8 mouse cellular contexts compared by ENCODE assay signal in the genomic region with DNA sequence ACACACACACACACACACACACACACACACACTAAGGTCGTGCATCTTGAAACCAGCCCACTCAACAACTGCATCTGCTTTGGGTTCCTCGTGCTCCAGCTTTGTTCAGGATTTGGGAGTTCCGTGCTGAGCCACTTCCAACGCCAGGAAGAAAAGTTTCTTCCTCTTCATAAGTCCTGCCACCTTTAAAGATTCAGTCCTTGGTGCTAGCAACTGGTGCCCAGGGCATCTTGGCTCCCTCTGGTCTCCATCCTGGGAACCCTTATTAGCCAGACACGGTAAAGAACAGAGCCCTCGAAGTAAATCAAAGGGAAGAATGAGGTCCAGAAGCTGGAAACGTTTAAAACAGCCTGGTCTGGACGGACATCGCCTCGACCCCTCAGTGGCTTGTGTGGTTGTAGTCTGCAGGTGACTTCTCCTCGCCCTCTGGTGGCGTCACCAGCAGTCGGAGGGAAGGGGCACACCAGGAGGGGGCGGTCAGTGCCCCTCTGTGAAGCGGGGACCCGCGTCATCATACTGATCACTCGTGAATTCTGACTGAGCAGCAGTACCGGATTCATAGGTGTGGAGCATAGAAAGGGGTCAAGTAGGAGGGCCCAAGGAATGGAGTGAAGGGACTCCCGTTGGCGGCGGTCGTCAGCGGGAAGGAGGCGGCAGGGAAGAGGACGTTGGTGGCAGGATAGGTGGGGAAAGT. TPM values are rescaled to one million over a fixed set of nuclear protein-coding genes. Genes with fewer than 3 reads are reported as not detected.
DNase-seq lines count a peak whose midpoint lies in the region; ATAC-seq and TF ChIP-seq lines count a peak whose summit lies in the region.

No protein-coding gene starts in this region.

- no peaks in the 10 kb centered on the region for H3K9me3 ChIP-seq in heart, embryonic 15.5 days (replicated peaks)
- no peaks in the 10 kb centered on the region for H3K9me3 ChIP-seq in hindbrain, postnatal 0 days (ENCODE audit: low read length)
- H3K9me3 ChIP-seq in midbrain, embryonic 12.5 days, result no peaks in the 10 kb centered on the region

- peaks cover 73% of the 10 kb centered on the region for H3K27me3 ChIP-seq in heart, embryonic 15.5 days
- H3K27me3 ChIP-seq in hindbrain, postnatal 0 days (ENCODE audit: insufficient read depth, low read length), result peaks cover 48% of the 10 kb centered on the region
- H3K27me3 ChIP-seq in midbrain, embryonic 12.5 days, result peaks cover 78% of the 10 kb centered on the region

- peak overlapping the region; percentile 93 for H3K4me2 ChIP-seq in heart, embryonic 15.5 days
- peak overlapping the region; percentile 88 for H3K4me2 ChIP-seq in hindbrain, postnatal 0 days (ENCODE audit: low read depth, low read length)
- H3K4me2 ChIP-seq in midbrain, embryonic 12.5 days (replicated peaks), result peak overlapping the region; percentile 76

- H3K4me3 ChIP-seq in heart, embryonic 15.5 days, result peak overlapping the region; percentile 58
- peak overlapping the region; percentile 48 for H3K4me3 ChIP-seq in hindbrain, postnatal 0 days (ENCODE audit: low read length)
- H3K4me3 ChIP-seq in midbrain, embryonic 12.5 days, result peak overlapping the region; percentile 45

- 10% methylated on average over 26 of the region's 26 CpGs for WGBS in heart, embryonic 15.5 days
- 11% methylated on average over 26 of the region's 26 CpGs for WGBS in hindbrain, postnatal 0 days
- WGBS in midbrain, embryonic 12.5 days, result 6% methylated on average over 26 of the region's 26 CpGs

- DNase-seq in heart, adult 18-20 months, result no peak
- DNase-seq in hindbrain, postnatal 0 days (ENCODE audit: low spot score), result no peak
- DNase-seq in layer of hippocampus, postnatal 14 days (ENCODE audit: low spot score in 2 of 2), result no peak
- no peak for DNase-seq in layer of hippocampus, adult 8-10 months (ENCODE audit: low spot score in 2 of 2)
- no peak for DNase-seq in spleen, postnatal 36 days (ENCODE audit: low spot score in 2 of 2)

- TF ChIP-seq CTCF in hindbrain, postnatal 0 days (IDR thresholded peaks at IDR 0.05; ENCODE audit: low read depth), result peak; percentile 49

- H3K9ac ChIP-seq in heart, embryonic 15.5 days, result peak overlapping the region; percentile 56; the same call in 1 of the 2 replicates
- H3K9ac ChIP-seq in hindbrain, postnatal 0 days (replicated peaks; ENCODE audit: low read length), result peak overlapping the region; percentile 23; the same call in 1 of the 2 replicates
- H3K9ac ChIP-seq in midbrain, embryonic 12.5 days (replicated peaks), result peak overlapping the region; percentile 34; the same call in 1 of the 2 replicates

- no peak overlapping the region for H3K27ac ChIP-seq in heart, embryonic 15.5 days
- H3K27ac ChIP-seq in hindbrain, postnatal 0 days, result no peak overlapping the region
- H3K27ac ChIP-seq in midbrain, embryonic 12.5 days (replicated peaks), result no peak overlapping the region

- no peak for ATAC-seq in heart, embryonic 15.5 days (replicated peaks; ENCODE audit: insufficient number of reproducible peaks, insufficient read depth, low FRiP score, low read depth)
- ATAC-seq in common myeloid progenitor, adult 5-6 weeks (replicated peaks; ENCODE audit: low read depth, poor library complexity, severe bottlenecking), result peak; percentile 19; the same call in 1 of the 2 replicates
- ATAC-seq in hindbrain, postnatal 0 days, result peak; percentile 53; the same call in 1 of the 2 replicates
- ATAC-seq in midbrain, embryonic 12.5 days (ENCODE audit: low FRiP score, low read depth), result no peak

- no peaks in the 10 kb centered on the region for H3K36me3 ChIP-seq in heart, embryonic 15.5 days
- no peaks in the 10 kb centered on the region for H3K36me3 ChIP-seq in hindbrain, postnatal 0 days (ENCODE audit: insufficient read depth, low read length)
- H3K36me3 ChIP-seq in midbrain, embryonic 12.5 days, result no peaks in the 10 kb centered on the region

- peaks cover 31% of the 10 kb centered on the region for H3K4me1 ChIP-seq in heart, embryonic 15.5 days (replicated peaks)
- peaks cover 17% of the 10 kb centered on the region; the same call in 1 of the 2 replicates for H3K4me1 ChIP-seq in hindbrain, postnatal 0 days (ENCODE audit: insufficient read depth, low read length)
- H3K4me1 ChIP-seq in midbrain, embryonic 12.5 days, result peaks cover 40% of the 10 kb centered on the region

RNA-seq across cellular contexts. Expression of gene Nkx1-2, which starts 2.7 kb away (rescaled TPM):
- polyA plus RNA-seq in heart, embryonic 15.5 days (2015; fragmentation: Nextera tagmentation; extraction: Ambion mirVana), result not detected in 2 replicates
- not detected for total RNA-seq in heart, adult 18-20 months (2021)
- total RNA-seq in common myeloid progenitor, adult 5-6 weeks (2017), result under 0.01 TPM in 1 of 2 replicates, not detected in the other
- total RNA-seq in hindbrain, postnatal 0 days (2014; rRNA removed), result 0.90 TPM in 1 of 2 replicates, not detected in the other
- polyA plus RNA-seq in hindbrain, postnatal 0 days (2015; fragmentation: Nextera tagmentation; extraction: Ambion mirVana), result 0.08 and 0.13 TPM in 2 replicates
- 2.6 and 2.9 TPM in 2 replicates for polyA plus RNA-seq in midbrain, embryonic 12.5 days (2016; fragmentation: Nextera tagmentation; extraction: Ambion mirVana)
- total RNA-seq in layer of hippocampus, postnatal 14 days (2021), result not detected
- total RNA-seq in layer of hippocampus, adult 8-10 months (2022), result under 1 TPM in 1 of 4 experiments, not detected in 3; 0.14 TPM

RNA-seq across cellular contexts. Expression of gene Lhpp, which starts 13.7 kb away (rescaled TPM):
- polyA plus RNA-seq in heart, embryonic 15.5 days (2015; fragmentation: Nextera tagmentation; extraction: Ambion mirVana), result 21.3 and 22.6 TPM in 2 replicates
- total RNA-seq in heart, adult 18-20 months (2021), result 10 to 100 TPM; 14.3 to 16.4 TPM
- 11.6 and 11.7 TPM in 2 replicates for total RNA-seq in common myeloid progenitor, adult 5-6 weeks (2017)
- total RNA-seq in hindbrain, postnatal 0 days (2014; rRNA removed), result 42.5 and 55.6 TPM in 2 replicates
- 53.3 and 56.7 TPM in 2 replicates for polyA plus RNA-seq in hindbrain, postnatal 0 days (2015; fragmentation: Nextera tagmentation; extraction: Ambion mirVana)
- 16.1 and 17.5 TPM in 2 replicates for polyA plus RNA-seq in midbrain, embryonic 12.5 days (2016; fragmentation: Nextera tagmentation; extraction: Ambion mirVana)
- total RNA-seq in layer of hippocampus, postnatal 14 days (2021), result 10 to 100 TPM; 30.5 to 31.2 TPM
- total RNA-seq in layer of hippocampus, adult 8-10 months (2022), result 10 to 100 TPM; 22.1 to 23.2 (median 22.3) TPM

RNA-seq across cellular contexts. Expression of gene Oat, which starts 20.5 kb away (rescaled TPM):
- 186 and 207 TPM in 2 replicates for polyA plus RNA-seq in heart, embryonic 15.5 days (2015; fragmentation: Nextera tagmentation; extraction: Ambion mirVana)
- 100 to 1,000 TPM; 174 to 186 TPM for total RNA-seq in heart, adult 18-20 months (2021)
- 115 and 117 TPM in 2 replicates for total RNA-seq in common myeloid progenitor, adult 5-6 weeks (2017)
- total RNA-seq in hindbrain, postnatal 0 days (2014; rRNA removed), result 99.1 and 101 TPM in 2 replicates
- polyA plus RNA-seq in hindbrain, postnatal 0 days (2015; fragmentation: Nextera tagmentation; extraction: Ambion mirVana), result 123 and 129 TPM in 2 replicates
- polyA plus RNA-seq in midbrain, embryonic 12.5 days (2016; fragmentation: Nextera tagmentation; extraction: Ambion mirVana), result 105 and 114 TPM in 2 replicates
- total RNA-seq in layer of hippocampus, postnatal 14 days (2021), result 10 to 100 TPM; 67.5 to 72.9 TPM
- total RNA-seq in layer of hippocampus, adult 8-10 months (2022), result 100 to 1,000 TPM in 3 of 4 experiments, 10 to 100 TPM in 1; 97.0 to 114 (median 108) TPM

Comparison
In these comparisons a context has a peak if more than half of its experiments do, and no peak if none do; other contexts are left out.
1. ATAC-seq: peak in common myeloid progenitor, adult 5-6 weeks (single experiment) and hindbrain, postnatal 0 days (single experiment); none in heart, embryonic 15.5 days (single experiment) and midbrain, embryonic 12.5 days (single experiment).
2. Peak in every context shown above with its lines, with median percentiles within 50 percentile points of each other: H3K4me2 ChIP-seq, H3K4me3 ChIP-seq and H3K9ac ChIP-seq.